Mouse (Mus musculus): ENCODE results near the gene Arl4c. TPM values are rescaled to one million over a fixed set of nuclear protein-coding genes. Genes with fewer than 3 reads are reported as not detected.

The Arl4c gene
- polyA plus RNA-seq, 1 experiment from 2014 or later, result 16.3 TPM

GRCm38 (mm10) chr1:88654521-88655472, 47.2 kb downstream of the Arl4c start:
- Histone ChIP-seq H3K27me3 (no peaks in the 10 kb centered on the region), H3K4me3 (replicated peaks) (no peak overlapping the region), H3K9ac (replicated peaks) (no peak overlapping the region), H3K9me3 (no peaks in the 10 kb centered on the region), H3K4me2 (no peak overlapping the region), H3K36me3 (no peaks in the 10 kb centered on the region), H3K27ac (no peak overlapping the region), H3K4me1 (replicated peaks) (no peaks in the 10 kb centered on the region)
- no peak for ATAC-seq (ENCODE audit: insufficient number of reproducible peaks, insufficient read depth, low FRiP score, low TSS enrichment, low read depth)
- 77% methylated on average over 9 of the region's 9 CpGs for WGBS

- Histone ChIP-seq H3K27me3 (no peaks in the 10 kb centered on the region), H3K4me2 (no peak overlapping the region), H3K36me3 (no peaks in the 10 kb centered on the region), H3K9ac (replicated peaks) (no peak overlapping the region), H3K4me3 (replicated peaks) (no peak overlapping the region), H3K9me3 (no peaks in the 10 kb centered on the region), H3K4me1 (replicated peaks) (no peaks in the 10 kb centered on the region), H3K27ac (no peak overlapping the region)
- WGBS, result 85% methylated on average over 7 of the region's 7 CpGs
- no peak for ATAC-seq (ENCODE audit: insufficient number of reproducible peaks, insufficient read depth, low FRiP score, low TSS enrichment, low read depth)
These were observed 48.2 kb downstream of the Arl4c start for GRCm38 (mm10) chr1:88653614-88654520.

- Histone ChIP-seq H3K9ac (replicated peaks) (no peak overlapping the region), H3K27ac (no peak overlapping the region), H3K36me3 (no peaks in the 10 kb centered on the region), H3K4me2 (no peak overlapping the region), H3K4me1 (replicated peaks) (no peaks in the 10 kb centered on the region), H3K4me3 (replicated peaks) (no peak overlapping the region), H3K9me3 (no peaks in the 10 kb centered on the region), H3K27me3 (no peaks in the 10 kb centered on the region)
- no peak for ATAC-seq (ENCODE audit: insufficient number of reproducible peaks, insufficient read depth, low FRiP score, low TSS enrichment, low read depth)
- WGBS, result 77% methylated on average over 8 of the region's 8 CpGs
These were observed 49.3 kb downstream of the Arl4c start for GRCm38 (mm10) chr1:88652682-88653081.

- WGBS, result 79% methylated on average over 9 of the region's 9 CpGs
- H3K9ac ChIP-seq (replicated peaks), result no peak overlapping the region
- no peak overlapping the region for H3K4me3 ChIP-seq (replicated peaks)
- no peaks in the 10 kb centered on the region for H3K27me3 ChIP-seq
- no peaks in the 10 kb centered on the region for H3K36me3 ChIP-seq
- H3K4me1 ChIP-seq (replicated peaks), result no peaks in the 10 kb centered on the region
- H3K4me2 ChIP-seq, result no peak overlapping the region
- no peak for ATAC-seq (ENCODE audit: insufficient number of reproducible peaks, insufficient read depth, low FRiP score, low TSS enrichment, low read depth)
- H3K27ac ChIP-seq, result no peak overlapping the region
- no peaks in the 10 kb centered on the region for H3K9me3 ChIP-seq
These were observed 50.4 kb downstream of the Arl4c start for GRCm38 (mm10) chr1:88651668-88652067.

- Histone ChIP-seq H3K27ac (no peak overlapping the region), H3K27me3 (no peaks in the 10 kb centered on the region), H3K9ac (replicated peaks) (no peak overlapping the region), H3K4me1 (replicated peaks) (no peaks in the 10 kb centered on the region), H3K36me3 (no peaks in the 10 kb centered on the region), H3K4me2 (no peak overlapping the region), H3K9me3 (no peaks in the 10 kb centered on the region), H3K4me3 (replicated peaks) (no peak overlapping the region)
- no peak for ATAC-seq (ENCODE audit: insufficient number of reproducible peaks, insufficient read depth, low FRiP score, low TSS enrichment, low read depth)
- WGBS, result 90% methylated on average over 4 of the region's 4 CpGs
These were observed 53.3 kb downstream of the Arl4c start for GRCm38 (mm10) chr1:88648742-88649141.

GRCm38 (mm10) chr1:88645599-88646119, 56.4 kb downstream of the Arl4c start:
- Histone ChIP-seq H3K4me2 (no peak overlapping the region), H3K4me1 (replicated peaks) (no peaks in the 10 kb centered on the region), H3K27me3 (no peaks in the 10 kb centered on the region), H3K27ac (no peak overlapping the region), H3K9ac (replicated peaks) (no peak overlapping the region), H3K36me3 (no peaks in the 10 kb centered on the region), H3K9me3 (no peaks in the 10 kb centered on the region), H3K4me3 (replicated peaks) (no peak overlapping the region)
- ATAC-seq (ENCODE audit: insufficient number of reproducible peaks, insufficient read depth, low FRiP score, low TSS enrichment, low read depth), result no peak
- WGBS, result 62% methylated on average over 3 of the region's 3 CpGs

GRCm38 (mm10) chr1:88644417-88644816, 57.6 kb downstream of the Arl4c start:
- Histone ChIP-seq H3K4me2 (no peak overlapping the region), H3K4me1 (replicated peaks) (peaks cover 8% of the 10 kb centered on the region), H3K9ac (replicated peaks) (no peak overlapping the region), H3K9me3 (no peaks in the 10 kb centered on the region), H3K4me3 (replicated peaks) (no peak overlapping the region), H3K36me3 (no peaks in the 10 kb centered on the region), H3K27me3 (no peaks in the 10 kb centered on the region), H3K27ac (no peak overlapping the region)
- no peak for ATAC-seq (ENCODE audit: insufficient number of reproducible peaks, insufficient read depth, low FRiP score, low TSS enrichment, low read depth)
- WGBS, result 91% methylated on average over 5 of the region's 5 CpGs

GRCm38 (mm10) chr1:88643181-88643823, 58.7 kb downstream of the Arl4c start:
- H3K9me3 ChIP-seq, result no peaks in the 10 kb centered on the region
- ATAC-seq (ENCODE audit: insufficient number of reproducible peaks, insufficient read depth, low FRiP score, low TSS enrichment, low read depth), result no peak
- no peak overlapping the region for H3K4me3 ChIP-seq (replicated peaks)
- WGBS, result 74% methylated on average over 5 of the region's 5 CpGs
- H3K27ac ChIP-seq, result no peak overlapping the region
- no peak overlapping the region for H3K4me2 ChIP-seq
- peaks cover 10% of the 10 kb centered on the region for H3K4me1 ChIP-seq (replicated peaks)
- no peak overlapping the region for H3K9ac ChIP-seq (replicated peaks)
- no peaks in the 10 kb centered on the region for H3K36me3 ChIP-seq
- no peaks in the 10 kb centered on the region for H3K27me3 ChIP-seq

GRCm38 (mm10) chr1:88642735-88643134, 59.3 kb downstream of the Arl4c start:
- Histone ChIP-seq H3K27ac (no peak overlapping the region), H3K4me2 (no peak overlapping the region), H3K9ac (replicated peaks) (no peak overlapping the region), H3K4me1 (replicated peaks) (peaks cover 10% of the 10 kb centered on the region), H3K36me3 (no peaks in the 10 kb centered on the region), H3K9me3 (no peaks in the 10 kb centered on the region), H3K4me3 (replicated peaks) (no peak overlapping the region), H3K27me3 (no peaks in the 10 kb centered on the region)
- 87% methylated on average over 4 of the region's 4 CpGs for WGBS
- no peak for ATAC-seq (ENCODE audit: insufficient number of reproducible peaks, insufficient read depth, low FRiP score, low TSS enrichment, low read depth)

GRCm38 (mm10) chr1:88641678-88642215, 60.3 kb downstream of the Arl4c start:
- Histone ChIP-seq H3K4me3 (replicated peaks) (no peak overlapping the region), H3K36me3 (no peaks in the 10 kb centered on the region), H3K4me1 (replicated peaks) (peaks cover 10% of the 10 kb centered on the region), H3K27me3 (no peaks in the 10 kb centered on the region), H3K27ac (no peak overlapping the region), H3K9me3 (no peaks in the 10 kb centered on the region), H3K4me2 (no peak overlapping the region), H3K9ac (replicated peaks) (no peak overlapping the region)
- no peak for ATAC-seq (ENCODE audit: insufficient number of reproducible peaks, insufficient read depth, low FRiP score, low TSS enrichment, low read depth)
- WGBS, result 92% methylated on average over 2 of the region's 2 CpGs
